Mouse (Mus musculus) pancreas, adult 10 weeks (tissue): Measurements from ENCODE around the gene Olfr1349. TPM values are rescaled to one million over a fixed set of nuclear protein-coding genes. Genes with fewer than 3 reads are reported as not detected.

Experiments used
- polyA plus RNA-seq: library from polyadenylated mRNA; stranded (reverse); fragments of 350-450 nt; fragmentation: Illumina TruSeq; extraction: RNeasy Lipid Tissue Mini Kit (QIAGEN cat#74804); gene quantifications from one replicate; pipeline ENCODE4 v1.2.3, GENCODE M21; 2015; ENCODE audit warnings: low read depth, low replicate concordance; ENCODE audit not compliant: insufficient read depth

Olfr1349 gene
- polyA plus RNA-seq = not detected

GRCm38 (mm10) chr7:6522850-6523249 lies at the start of gene Olfr1349:
Gene Olfr1349 (minus strand): TSS chr7:6522950.

GRCm38 (mm10) chr7:6564541-6564940 lies 41.8 kb upstream of the Olfr1349 start, which contains the start of gene Olfr1350:
Gene Olfr1350 (plus strand): TSS chr7:6564841.

GRCm38 (mm10) chr7:6508648-6509047 lies 14.1 kb downstream of the Olfr1349 start, which contains the start of gene Olfr1348:
Gene Olfr1348 (minus strand): TSS chr7:6508748.

DNA sequence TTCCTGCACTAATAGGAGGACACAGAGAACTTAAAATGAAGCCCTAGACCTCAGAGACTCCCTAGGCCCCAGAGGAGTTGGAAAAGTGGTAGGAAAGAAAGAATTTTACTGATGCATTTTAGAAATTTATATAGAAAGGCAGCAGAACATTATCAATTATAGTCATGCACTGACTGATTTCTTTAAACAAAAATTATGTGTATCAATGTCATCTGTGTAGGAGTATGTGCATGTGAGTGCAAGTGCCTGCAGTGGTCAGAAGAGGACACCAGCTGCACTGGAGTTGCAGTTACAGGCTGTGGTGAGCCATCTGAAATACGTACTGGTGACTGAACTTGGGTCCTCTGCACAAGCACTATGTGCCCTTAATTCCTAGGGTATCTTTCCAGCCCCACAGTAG lies 23.1 kb downstream of the Olfr1349 start, which contains the start of gene Olfr1347:
Gene Olfr1347 (minus strand): TSS at position 101 of the 400 bp plus-strand sequence.

DNA sequence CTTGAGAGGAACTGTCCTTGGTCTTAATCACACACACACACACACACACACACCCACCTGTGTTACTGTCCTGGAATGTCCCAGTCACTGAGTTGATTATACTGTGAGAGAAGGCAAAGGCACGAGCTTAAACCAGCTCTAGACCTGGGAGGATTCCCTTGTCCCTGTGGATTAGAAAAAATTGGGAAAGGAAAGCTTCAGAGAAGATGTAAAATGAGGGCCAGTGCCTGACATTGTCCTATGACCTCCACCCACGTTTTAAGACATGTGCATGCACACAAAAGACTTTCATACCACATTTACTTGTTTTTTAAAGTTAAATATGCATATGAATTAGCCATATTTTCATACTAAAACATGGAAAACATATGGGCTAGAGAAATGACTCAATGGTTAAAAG lies 35.9 kb downstream of the Olfr1349 start, which contains the start of gene Olfr5:
Gene Olfr5 (minus strand): TSS at position 101 of the 400 bp plus-strand sequence.

GRCm38 (mm10) chr7:6466951-6467350 lies 55.8 kb downstream of the Olfr1349 start, which contains the start of gene Olfr1346:
Gene Olfr1346 (plus strand): TSS chr7:6467101.

Other genes starting within 250 kb of the Olfr1349 start
- 2.5 TPM for gene Zfp667, start 236.4 kb downstream of the Olfr1349 start, polyA plus RNA-seq
- gene Zfp583, start 191.7 kb downstream of the Olfr1349 start, polyA plus RNA-seq = 0.31 TPM
- gene Gm3854, start 179.2 kb downstream of the Olfr1349 start, polyA plus RNA-seq = 0.50 TPM
- gene Zfp78, start 159.7 kb downstream of the Olfr1349 start, polyA plus RNA-seq = 1.6 TPM
- gene Zfp28, start 139.7 kb downstream of the Olfr1349 start, polyA plus RNA-seq = 2.3 TPM
- gene Smim17, start 124.2 kb downstream of the Olfr1349 start, polyA plus RNA-seq = not detected
- not detected for gene Gm20715, start 112.7 kb downstream of the Olfr1349 start, polyA plus RNA-seq
- not detected for gene Olfr1344, start 84.3 kb downstream of the Olfr1349 start, polyA plus RNA-seq
- not detected for gene Olfr1336, start 66.8 kb downstream of the Olfr1349 start, polyA plus RNA-seq
- gene Olfr1346, start 55.8 kb downstream of the Olfr1349 start, polyA plus RNA-seq = not detected
- gene Olfr5, start 36.0 kb downstream of the Olfr1349 start, polyA plus RNA-seq = not detected
- not detected for gene Olfr1347, start 23.2 kb downstream of the Olfr1349 start, polyA plus RNA-seq
- not detected for gene Olfr1348, start 14.2 kb downstream of the Olfr1349 start, polyA plus RNA-seq
- gene Olfr1350, start 41.9 kb upstream of the Olfr1349 start, polyA plus RNA-seq = not detected
- gene Zim1, start 173.5 kb upstream of the Olfr1349 start, polyA plus RNA-seq = 5.8 TPM
- gene Peg3, start 207.5 kb upstream of the Olfr1349 start, polyA plus RNA-seq = 39.1 TPM
- 1.5 TPM for gene Usp29, start 207.6 kb upstream of the Olfr1349 start, polyA plus RNA-seq